Mouse (Mus musculus) olfactory bulb, adult 2 months (tissue): ENCODE measurements at regions not wholly inside any gene's neighbourhood (a gene's known extent, or its start where the extent isn't known, plus 50 kb on each side); places are given as distances from the start of the nearest gene placed in this dataset.

Experiments used
- CTCF ChIP-seq: fragments of 200-500 bp; IDR thresholded peaks from 2 replicates; pipeline ENCODE4 v1.5.1; 2012; ENCODE audit warnings: low read depth, mild to moderate bottlenecking, low read length, moderate library complexity; ENCODE audit not compliant: insufficient read depth
- POLR2A ChIP-seq: fragments of 200-500 bp; IDR thresholded peaks from 2 replicates; pipeline ENCODE4 v1.6.1; 2012; ENCODE audit warnings: mild to moderate bottlenecking, low read depth, low read length, moderate library complexity; ENCODE audit not compliant: insufficient read depth

DNA sequence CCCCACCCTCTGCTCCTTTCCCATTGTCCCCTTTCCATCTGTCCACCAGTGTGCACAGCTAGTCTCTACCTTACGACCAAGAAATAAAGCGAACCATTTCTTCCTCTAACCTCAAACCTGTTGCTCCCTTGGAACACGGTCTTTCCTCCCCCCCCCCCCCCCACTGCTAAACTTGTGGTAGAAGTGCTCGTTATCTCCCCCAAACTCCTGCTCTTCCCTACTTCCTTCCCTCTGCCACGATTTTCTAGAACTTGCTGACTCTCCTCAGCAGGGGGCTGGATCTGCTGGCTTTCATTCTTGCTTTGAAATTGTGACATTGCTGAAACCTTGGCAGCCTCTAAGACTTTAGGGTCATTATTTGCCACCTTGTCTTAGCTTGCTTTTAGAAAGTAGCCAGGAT is 83.2 kb upstream of the Rap1b start:
- no peak for TF ChIP-seq POLR2A
- no peak for TF ChIP-seq CTCF
